Mouse (Mus musculus): ENCODE data around the gene Dcn.

Dcn gene

GRCm38 (mm10) chr10:97547740-97548139, 68.3 kb downstream of the Dcn start:
- no peak for DNase-seq (ENCODE audit: low read depth in 1 of 2, low spot score in 2 of 2)

- no peak for DNase-seq (ENCODE audit: low read depth in 1 of 2, low spot score in 2 of 2)
These were observed 85.8 kb downstream of the Dcn start, which contains the start of gene Lum for GRCm38 (mm10) chr10:97564957-97565856. TSS of gene Lum (plus strand) at chr10:97565128.

- no peak for DNase-seq (ENCODE audit: low read depth in 1 of 2, low spot score in 2 of 2)
These were observed 88.2 kb downstream of the Dcn start for GRCm38 (mm10) chr10:97567489-97568135.
